Mouse (Mus musculus) forebrain, embryonic 11.5 days (tissue): Measurements from ENCODE around the gene Scn10a. TPM values are rescaled to one million over a fixed set of nuclear protein-coding genes. Genes with fewer than 3 reads are reported as not detected.

Experiments
- ATAC-seq: fragments of 200-750 bp; cut with Nextera tagmentation; replicated peaks from 2 replicates; pipeline ENCODE4 v1.8.0; 2017; ENCODE audit warnings: moderate TSS enrichment; ENCODE audit not compliant: low FRiP score
- DNase-seq: peaks from one replicate; pipeline ENCODE4 v3.0.0-alpha.2; 2017; ENCODE audit warnings: low spot score
- H3K27ac ChIP-seq: fragments of 300-500 bp; sonication (generic); 2 replicates; pipeline ENCODE4 v1.5.1; 2014; ENCODE audit warnings: low read depth, low read length
- H3K27me3 ChIP-seq: fragments of 300-500 bp; sonication (generic); 2 replicates; pipeline ENCODE4 v1.6.1; 2014; ENCODE audit warnings: mild to moderate bottlenecking, low read length, mixed read lengths; ENCODE audit not compliant: control insufficient read depth, insufficient read depth
- H3K36me3 ChIP-seq: fragments of 300-500 bp; sonication (generic); 2 replicates; pipeline ENCODE4 v1.6.1; 2014; ENCODE audit warnings: mild to moderate bottlenecking, low read length, moderate library complexity, mixed read lengths; ENCODE audit not compliant: control insufficient read depth, insufficient read depth
- H3K4me1 ChIP-seq: fragments of 300-500 bp; sonication (generic); replicated peaks from 2 replicates; pipeline ENCODE4 v1.6.1; 2014; ENCODE audit warnings: low read length, mixed read lengths; ENCODE audit not compliant: control insufficient read depth, insufficient read depth
- H3K4me2 ChIP-seq: fragments of 300-500 bp; sonication (generic); 2 replicates; pipeline ENCODE4 v1.6.1; 2014; ENCODE audit warnings: low read depth, mild to moderate bottlenecking, low read length, moderate library complexity, mixed read lengths; ENCODE audit not compliant: severe bottlenecking
- H3K4me3 ChIP-seq: fragments of 300-500 bp; sonication (generic); 2 replicates; pipeline ENCODE4 v1.5.1; 2014; ENCODE audit warnings: low read depth, low read length
- H3K9ac ChIP-seq: fragments of 300-500 bp; sonication (generic); 2 replicates; pipeline ENCODE4 v1.6.1; 2014; ENCODE audit warnings: low read length
- H3K9me3 ChIP-seq: fragments of 300-500 bp; sonication (generic); 2 replicates; pipeline ENCODE4 v1.6.1; 2016; ENCODE audit warnings: low read length, mixed read lengths; ENCODE audit not compliant: control insufficient read depth
- WGBS: fragments of 180-500 bp; shearing (Covaris S2); extraction: QIAGEN DNeasy Blood & Tissue Kit; methylation state at CpG from one replicate; pipeline ENCODE4 v1.1.7; 2014; 5-methylcytosine and 5-hydroxymethylcytosine counted together
- polyA plus RNA-seq: library from polyadenylated mRNA; unstranded; fragments of >200 nt; fragmentation: Nextera tagmentation; extraction: Ambion mirVana; gene quantifications from 2 replicates; pipeline ENCODE4 v1.2.1, GENCODE M21; 2014

Gene Scn10a
- polyA plus RNA-seq, 1 experiment from 2014 or later = not detected

- H3K4me1 ChIP-seq = 0 out of 2 replicates have a peak, but pooled peaks cover 2% of the 10 kb centered on the region
- no peak overlapping the region for H3K4me2 ChIP-seq
- no peaks in the 10 kb centered on the region for H3K27me3 ChIP-seq
- ATAC-seq = no peak
- H3K9me3 ChIP-seq = no peaks in the 10 kb centered on the region
- H3K27ac ChIP-seq = no peak overlapping the region
- H3K36me3 ChIP-seq = no peaks in the 10 kb centered on the region
- no peak overlapping the region for H3K9ac ChIP-seq
- 60% methylated on average over 15 of the region's 15 CpGs for WGBS
- H3K4me3 ChIP-seq = no peak overlapping the region
- no peak for DNase-seq
These were observed 87.1 kb downstream of the Scn10a start for GRCm38 (mm10) chr9:119631899-119632533.

- 0 out of 2 replicates have a peak, but pooled peaks cover 2% of the 10 kb centered on the region for H3K4me1 ChIP-seq
- no peaks in the 10 kb centered on the region for H3K9me3 ChIP-seq
- no peak for DNase-seq
- no peaks in the 10 kb centered on the region for H3K36me3 ChIP-seq
- no peaks in the 10 kb centered on the region for H3K27me3 ChIP-seq
- H3K9ac ChIP-seq = no peak overlapping the region
- 82% methylated on average over 13 of the region's 13 CpGs for WGBS
- H3K27ac ChIP-seq = no peak overlapping the region
- no peak overlapping the region for H3K4me3 ChIP-seq
- ATAC-seq = no peak
- no peak overlapping the region for H3K4me2 ChIP-seq
These were observed 87.7 kb downstream of the Scn10a start for GRCm38 (mm10) chr9:119631393-119631898.

DNA sequence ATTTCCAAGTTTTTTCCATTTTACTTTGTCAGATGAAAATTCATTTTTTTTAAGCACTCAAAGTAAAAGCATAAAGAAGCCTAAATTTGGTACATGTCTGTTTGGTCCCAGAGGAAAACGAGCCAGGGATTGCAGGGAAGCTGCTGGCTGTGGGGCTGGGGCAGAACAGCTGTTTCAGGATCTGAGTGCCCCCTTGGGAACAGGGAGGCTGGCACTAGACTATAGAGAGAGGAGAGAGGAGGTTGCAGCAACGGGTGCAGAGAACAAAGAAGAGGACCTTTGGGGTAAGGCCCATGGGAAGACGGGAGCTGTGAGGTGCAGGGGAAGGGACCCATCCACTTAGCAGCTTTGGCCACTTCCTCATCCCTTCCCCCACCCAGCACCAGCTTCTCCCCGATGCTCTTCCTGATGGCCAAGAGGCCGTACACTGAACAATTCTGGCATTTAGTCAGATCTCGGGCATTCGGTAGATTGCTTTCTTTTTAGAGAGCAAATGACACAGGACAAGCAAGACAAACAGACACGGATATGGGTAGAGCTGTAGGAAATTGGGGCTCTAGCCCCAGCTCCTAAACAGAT is 90.3 kb downstream of the Scn10a start:
- Histone ChIP-seq H3K27ac (no peak overlapping the region), H3K9me3 (no peaks in the 10 kb centered on the region), H3K36me3 (no peaks in the 10 kb centered on the region), H3K4me1 (0 out of 2 replicates have a peak, but pooled peaks cover 2% of the 10 kb centered on the region), H3K9ac (no peak overlapping the region), H3K4me2 (no peak overlapping the region), H3K4me3 (no peak overlapping the region), H3K27me3 (no peaks in the 10 kb centered on the region)
- WGBS = 78% methylated on average over 8 of the region's 8 CpGs
- no peak for ATAC-seq
- no peak for DNase-seq

GRCm38 (mm10) chr9:119627227-119627626 is 91.9 kb downstream of the Scn10a start:
- no peak for DNase-seq
- ATAC-seq = no peak
- Histone ChIP-seq H3K4me1 (no peaks in the 10 kb centered on the region), H3K9ac (no peak overlapping the region), H3K36me3 (no peaks in the 10 kb centered on the region), H3K27ac (no peak overlapping the region), H3K4me3 (no peak overlapping the region), H3K9me3 (no peaks in the 10 kb centered on the region), H3K27me3 (no peaks in the 10 kb centered on the region), H3K4me2 (no peak overlapping the region)
- 85% methylated on average over 6 of the region's 6 CpGs for WGBS

- Histone ChIP-seq H3K9me3 (no peaks in the 10 kb centered on the region), H3K27me3 (no peaks in the 10 kb centered on the region), H3K27ac (no peak overlapping the region), H3K4me3 (no peak overlapping the region), H3K36me3 (no peaks in the 10 kb centered on the region), H3K4me1 (no peaks in the 10 kb centered on the region), H3K4me2 (no peak overlapping the region), H3K9ac (no peak overlapping the region)
- ATAC-seq (no peak), DNase-seq (no peak)
- WGBS = 86% methylated on average over 4 of the region's 4 CpGs
These were observed 95.0 kb downstream of the Scn10a start for GRCm38 (mm10) chr9:119624151-119624550.

DNA sequence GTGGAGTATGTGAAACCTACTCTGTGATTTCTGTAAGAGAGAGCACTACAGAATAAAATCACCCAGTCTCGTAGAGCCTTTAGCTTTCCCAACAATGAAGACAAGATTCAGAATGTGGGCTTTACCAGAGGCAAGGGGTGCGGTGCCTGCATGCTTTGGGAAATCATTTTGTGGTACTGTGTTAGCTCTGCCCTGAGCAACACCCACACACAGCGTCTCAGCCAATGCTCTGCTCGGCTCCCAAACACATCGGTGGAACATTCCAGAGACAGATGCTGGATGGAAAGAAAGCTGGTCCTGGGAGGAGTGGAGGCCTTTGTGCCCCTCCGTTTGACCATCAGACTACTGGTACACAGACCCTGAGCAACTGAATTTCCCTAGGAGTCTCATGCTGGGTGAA is 104.3 kb downstream of the Scn10a start:
- H3K4me1 ChIP-seq = no peaks in the 10 kb centered on the region
- H3K4me3 ChIP-seq = no peak overlapping the region
- H3K9me3 ChIP-seq = no peaks in the 10 kb centered on the region
- H3K27ac ChIP-seq = no peak overlapping the region
- DNase-seq (no peak), ATAC-seq (no peak)
- no peak overlapping the region for H3K9ac ChIP-seq
- no peaks in the 10 kb centered on the region for H3K27me3 ChIP-seq
- no peak overlapping the region for H3K4me2 ChIP-seq
- no peaks in the 10 kb centered on the region for H3K36me3 ChIP-seq
- WGBS = 78% methylated on average over 6 of the region's 6 CpGs

- no peaks in the 10 kb centered on the region for H3K27me3 ChIP-seq
- 90% methylated on average over 7 of the region's 7 CpGs for WGBS
- H3K4me3 ChIP-seq = no peak overlapping the region
- no peak overlapping the region for H3K4me2 ChIP-seq
- H3K27ac ChIP-seq = no peak overlapping the region
- H3K9ac ChIP-seq = no peak overlapping the region
- no peaks in the 10 kb centered on the region for H3K4me1 ChIP-seq
- ATAC-seq = no peak
- H3K9me3 ChIP-seq = no peaks in the 10 kb centered on the region
- no peak for DNase-seq
- H3K36me3 ChIP-seq = no peaks in the 10 kb centered on the region
These were observed 108.5 kb downstream of the Scn10a start for GRCm38 (mm10) chr9:119610563-119611166.

- Histone ChIP-seq H3K27ac (no peak overlapping the region), H3K36me3 (no peaks in the 10 kb centered on the region), H3K4me1 (no peaks in the 10 kb centered on the region), H3K9ac (no peak overlapping the region), H3K4me2 (no peak overlapping the region), H3K4me3 (no peak overlapping the region), H3K27me3 (no peaks in the 10 kb centered on the region), H3K9me3 (no peaks in the 10 kb centered on the region)
- 92% methylated on average over 5 of the region's 5 CpGs for WGBS
- DNase-seq (no peak), ATAC-seq (no peak)
These were observed 112.2 kb downstream of the Scn10a start for GRCm38 (mm10) chr9:119606906-119607305.
